Mouse (Mus musculus) brain, embryonic 14.5 days (tissue): ENCODE results near the gene Camta1.

Source experiments
- CTCF ChIP-seq: fragments of 200-500 bp; IDR thresholded peaks from 2 replicates; pipeline ENCODE4 v1.5.1; 2012; ENCODE audit warnings: inconsistent platforms, mild to moderate bottlenecking, moderate library complexity, borderline replicate concordance; ENCODE audit not compliant: insufficient read depth, insufficient read length; ENCODE audit errors: extremely low read depth
- POLR2A ChIP-seq: fragments of 200-500 bp; IDR thresholded peaks from 2 replicates; pipeline ENCODE4 v1.6.1; 2012; ENCODE audit warnings: mild to moderate bottlenecking, inconsistent platforms, borderline replicate concordance; ENCODE audit not compliant: poor library complexity, insufficient read depth, insufficient read length, severe bottlenecking; ENCODE audit errors: extremely low read depth

- TF ChIP-seq POLR2A (no peak), CTCF (no peak)
Measured at GRCm38 (mm10) chr4:151310056-151310685, 551.5 kb downstream of the Camta1 start.
